Mouse (Mus musculus): ENCODE measurements around the gene Galnt3. TPM values are rescaled to one million over a fixed set of nuclear protein-coding genes. Genes with fewer than 3 reads are reported as not detected.
A peak's percentile ranks its signal among the peaks of the same experiment; 100 is the strongest.

Galnt3 gene
- polyA plus RNA-seq, 1 experiment from 2014 or later = 1.3 TPM

DNA sequence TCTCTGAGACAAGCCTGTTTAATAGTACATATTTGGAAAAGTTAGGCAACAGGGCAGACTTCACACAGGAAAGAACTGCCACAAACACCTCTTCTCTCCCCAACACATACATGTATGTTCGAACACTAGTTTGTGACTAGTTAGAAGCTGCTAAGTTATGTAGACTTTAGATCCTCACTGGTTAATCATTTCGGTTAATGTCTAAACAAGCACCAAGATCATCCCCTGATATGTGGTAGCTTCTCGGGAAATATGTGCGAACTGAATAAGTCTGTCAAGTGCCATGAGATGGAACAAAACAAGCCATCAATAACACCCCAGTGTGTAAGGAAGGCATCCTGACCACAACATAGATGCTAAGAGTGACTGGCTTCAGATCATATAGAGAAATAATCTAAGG lies 2.1 kb upstream of the Galnt3 start:
- no peaks in the 10 kb centered on the region for H3K9me3 ChIP-seq (ENCODE audit: control insufficient read depth, low read length)
- 92% methylated on average over 4 of the region's 4 CpGs for WGBS
- H3K27me3 ChIP-seq (ENCODE audit: control insufficient read depth, insufficient read depth, low read length) = peaks cover 12% of the 10 kb centered on the region
- 0 out of 2 replicates have a peak, but pooled peaks cover 8% of the 10 kb centered on the region for H3K4me1 ChIP-seq (ENCODE audit: control insufficient read depth, insufficient read depth, low read length)
- no peak overlapping the region for H3K4me2 ChIP-seq (ENCODE audit: low read depth, low read length)
- H3K36me3 ChIP-seq (ENCODE audit: control insufficient read depth, insufficient read depth, low read length) = no peaks in the 10 kb centered on the region
- no peak for ATAC-seq (ENCODE audit: low read depth)
- H3K9ac ChIP-seq (replicated peaks; ENCODE audit: low read depth, low read length) = no peak overlapping the region
- no peak overlapping the region for H3K4me3 ChIP-seq (ENCODE audit: low read depth, low read length)
- no peak overlapping the region for H3K27ac ChIP-seq (ENCODE audit: low read depth, low read length)

DNA sequence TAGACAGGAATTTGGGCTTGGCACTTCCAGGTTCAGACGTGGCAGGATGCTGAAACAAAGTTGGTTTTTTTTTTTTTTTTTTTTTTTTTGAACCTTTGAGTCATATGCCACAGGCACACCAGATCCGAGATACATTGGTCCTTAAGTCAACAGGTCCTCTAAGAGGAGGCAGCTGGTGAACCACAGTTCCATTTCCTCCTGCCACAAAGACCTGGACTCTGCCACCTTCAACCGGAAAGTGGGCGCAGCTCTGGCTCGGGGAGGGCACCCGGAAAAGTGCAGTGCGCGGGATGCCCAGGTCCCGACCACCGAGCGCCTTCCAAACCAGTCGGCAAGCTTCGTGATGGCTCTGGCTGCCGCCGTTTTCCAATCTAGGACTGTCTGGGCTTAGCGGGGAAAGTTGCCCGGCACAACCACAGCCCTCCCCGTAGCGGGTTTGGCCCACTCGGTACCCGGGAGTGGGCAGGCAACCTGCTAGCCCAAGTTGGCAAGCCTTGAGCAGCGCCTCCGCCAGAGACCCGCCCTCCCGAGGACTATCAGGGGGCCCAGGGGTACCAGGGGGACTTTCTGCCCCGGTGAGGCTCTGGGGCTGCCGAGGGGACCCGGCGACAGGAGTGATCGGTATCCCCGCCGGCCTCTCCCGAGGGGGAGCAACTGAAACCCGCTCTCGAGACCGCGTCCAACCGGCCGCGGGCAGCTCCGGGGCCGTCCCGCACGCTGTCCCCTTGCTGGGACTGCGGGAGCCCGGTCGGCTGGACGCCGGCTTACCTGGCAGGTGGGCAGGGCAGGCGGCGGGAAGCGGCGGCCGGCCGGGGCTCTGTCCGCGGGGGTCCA lies 821 bp downstream of the Galnt3 start:
- Histone ChIP-seq H3K36me3 (ENCODE audit: control insufficient read depth, insufficient read depth, low read length) (no peaks in the 10 kb centered on the region), H3K9ac (replicated peaks; ENCODE audit: low read depth, low read length) (peak overlapping the region; percentile 59), H3K4me2 (ENCODE audit: low read depth, low read length) (peak overlapping the region; percentile 100), H3K27me3 (ENCODE audit: control insufficient read depth, insufficient read depth, low read length) (peaks cover 12% of the 10 kb centered on the region), H3K9me3 (ENCODE audit: control insufficient read depth, low read length) (no peaks in the 10 kb centered on the region), H3K4me1 (ENCODE audit: control insufficient read depth, insufficient read depth, low read length) (0 out of 2 replicates have a peak, but pooled peaks cover 8% of the 10 kb centered on the region), H3K4me3 (ENCODE audit: low read depth, low read length) (peak overlapping the region; percentile 67), H3K27ac (ENCODE audit: low read depth, low read length) (no peak overlapping the region)
- peak; percentile 73 for ATAC-seq (ENCODE audit: low read depth)
- WGBS = under 1% methylated on average over 56 of the region's 57 CpGs

DNA sequence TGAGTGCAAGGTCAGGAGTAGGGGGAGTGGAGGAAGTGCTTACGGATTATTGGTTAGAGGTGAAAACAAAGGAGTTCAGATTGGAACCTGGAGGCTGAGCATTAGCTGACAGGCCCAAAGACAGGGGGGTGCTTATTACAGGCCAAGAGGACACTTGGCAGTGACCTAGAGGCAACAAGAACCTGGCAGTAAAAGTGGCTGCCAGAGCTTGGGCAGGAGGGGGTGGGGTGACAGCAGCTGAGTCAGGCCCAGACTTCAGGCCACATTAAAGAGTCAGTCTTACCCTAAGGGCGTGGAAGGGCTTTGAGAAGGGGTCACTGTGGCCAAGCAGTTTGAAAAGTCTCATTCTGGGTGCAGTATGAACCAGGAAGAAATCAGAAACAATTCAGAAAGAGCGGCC lies 7.1 kb downstream of the Galnt3 start:
- 78% methylated on average over 3 of the region's 3 CpGs for WGBS

DNA sequence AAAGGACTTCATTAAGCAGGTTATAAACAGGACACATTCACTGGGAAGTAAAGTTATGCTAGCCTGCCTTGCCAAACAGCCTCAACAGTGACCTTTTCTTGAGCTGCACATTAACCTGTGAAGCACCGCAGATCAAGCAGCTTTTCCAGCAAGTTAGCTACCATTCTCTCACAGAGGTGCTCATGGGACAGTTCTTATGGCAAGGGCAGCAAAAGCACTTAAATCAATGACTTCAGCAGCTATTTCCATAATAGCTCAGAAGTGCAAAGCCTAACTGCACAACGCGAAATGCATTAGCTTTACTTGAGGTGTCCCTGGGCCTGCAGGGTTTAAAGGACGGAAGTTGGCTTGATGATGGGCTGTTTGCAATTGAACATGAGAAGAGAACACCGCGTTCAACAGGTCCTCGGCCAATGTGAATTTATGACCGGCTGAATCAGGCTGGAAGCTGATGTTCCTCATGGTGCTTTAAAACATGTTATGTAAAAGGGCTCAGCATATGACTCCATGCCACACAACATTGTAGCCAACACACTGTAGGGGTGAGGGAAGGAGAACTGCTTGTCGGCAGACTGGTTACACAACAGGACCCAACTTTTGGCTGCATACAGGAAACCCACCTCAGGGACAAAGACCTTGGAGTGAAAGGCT lies 16.8 kb downstream of the Galnt3 start:
- H3K4me1 ChIP-seq (ENCODE audit: control insufficient read depth, insufficient read depth, low read length) = no peaks in the 10 kb centered on the region

More for the DNA sequence above, 7.1 kb downstream of the Galnt3 start:
- no peak overlapping the region for H3K27ac ChIP-seq (ENCODE audit: low read depth, low read length)
- H3K9ac ChIP-seq (replicated peaks; ENCODE audit: low read depth, low read length) = no peak overlapping the region
- no peaks in the 10 kb centered on the region for H3K9me3 ChIP-seq (ENCODE audit: control insufficient read depth, low read length)
- no peaks in the 10 kb centered on the region for H3K36me3 ChIP-seq (ENCODE audit: control insufficient read depth, insufficient read depth, low read length)
- no peaks in the 10 kb centered on the region for H3K4me1 ChIP-seq (ENCODE audit: control insufficient read depth, insufficient read depth, low read length)
- no peak for ATAC-seq (ENCODE audit: low read depth)
- H3K4me3 ChIP-seq (ENCODE audit: low read depth, low read length) = no peak overlapping the region
- 0 out of 2 replicates have a peak, but pooled peaks cover 2% of the 10 kb centered on the region for H3K27me3 ChIP-seq (ENCODE audit: control insufficient read depth, insufficient read depth, low read length)
- H3K4me2 ChIP-seq (ENCODE audit: low read depth, low read length) = no peak overlapping the region

DNA sequence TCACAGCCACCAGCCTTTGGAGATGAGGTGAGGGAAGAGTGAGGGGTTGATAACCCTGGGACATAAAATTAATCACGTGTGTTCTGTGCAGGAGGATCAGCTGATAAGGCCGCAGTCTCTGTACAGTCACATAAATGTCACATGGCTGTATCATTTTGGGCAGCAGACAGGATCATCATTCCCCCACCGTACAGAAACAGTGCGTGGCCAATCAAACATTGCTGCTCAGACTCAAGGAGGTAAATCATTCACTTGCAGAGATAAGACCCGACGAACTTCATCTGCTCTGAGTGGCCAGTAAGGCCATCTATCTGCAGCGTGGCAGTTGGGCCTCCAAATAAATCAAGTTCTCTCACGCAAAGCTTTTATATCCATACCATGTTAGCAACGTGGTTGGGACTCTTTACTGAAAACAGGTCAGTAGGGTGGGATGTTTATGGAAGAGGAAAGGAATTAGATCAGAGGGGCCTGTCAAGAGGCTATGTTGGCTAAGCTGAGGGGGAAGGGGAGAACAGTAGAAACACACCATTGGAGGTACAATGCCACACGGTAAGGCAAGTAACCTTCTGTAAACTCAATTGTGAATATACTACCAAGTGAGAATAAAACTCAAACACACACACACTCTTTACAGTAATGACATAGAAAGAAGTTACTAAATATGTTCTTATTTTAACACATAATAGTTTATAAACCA lies 20.9 kb downstream of the Galnt3 start:
- WGBS = 63% methylated on average over 10 of the region's 10 CpGs
- no peak overlapping the region for H3K9ac ChIP-seq (replicated peaks; ENCODE audit: low read depth, low read length)
- H3K36me3 ChIP-seq (ENCODE audit: control insufficient read depth, insufficient read depth, low read length) = no peaks in the 10 kb centered on the region
- H3K4me1 ChIP-seq (ENCODE audit: control insufficient read depth, insufficient read depth, low read length) = no peaks in the 10 kb centered on the region
- no peaks in the 10 kb centered on the region for H3K27me3 ChIP-seq (ENCODE audit: control insufficient read depth, insufficient read depth, low read length)
- no peaks in the 10 kb centered on the region for H3K9me3 ChIP-seq (ENCODE audit: control insufficient read depth, low read length)
- H3K27ac ChIP-seq (ENCODE audit: low read depth, low read length) = no peak overlapping the region
- no peak overlapping the region for H3K4me2 ChIP-seq (ENCODE audit: low read depth, low read length)
- H3K4me3 ChIP-seq (ENCODE audit: low read depth, low read length) = no peak overlapping the region
- peak; percentile 44; the same call in 1 of the 2 replicates for ATAC-seq (ENCODE audit: low read depth)

More for the DNA sequence above, 16.8 kb downstream of the Galnt3 start:
- ATAC-seq (ENCODE audit: low read depth) = no peak
- no peaks in the 10 kb centered on the region for H3K9me3 ChIP-seq (ENCODE audit: control insufficient read depth, low read length)
- H3K9ac ChIP-seq (replicated peaks; ENCODE audit: low read depth, low read length) = no peak overlapping the region
- no peak overlapping the region for H3K4me3 ChIP-seq (ENCODE audit: low read depth, low read length)
- H3K4me2 ChIP-seq (ENCODE audit: low read depth, low read length) = no peak overlapping the region
- no peak overlapping the region for H3K27ac ChIP-seq (ENCODE audit: low read depth, low read length)
- no peaks in the 10 kb centered on the region for H3K36me3 ChIP-seq (ENCODE audit: control insufficient read depth, insufficient read depth, low read length)
- no peaks in the 10 kb centered on the region for H3K27me3 ChIP-seq (ENCODE audit: control insufficient read depth, insufficient read depth, low read length)
- 89% methylated on average over 9 of the region's 9 CpGs for WGBS

DNA sequence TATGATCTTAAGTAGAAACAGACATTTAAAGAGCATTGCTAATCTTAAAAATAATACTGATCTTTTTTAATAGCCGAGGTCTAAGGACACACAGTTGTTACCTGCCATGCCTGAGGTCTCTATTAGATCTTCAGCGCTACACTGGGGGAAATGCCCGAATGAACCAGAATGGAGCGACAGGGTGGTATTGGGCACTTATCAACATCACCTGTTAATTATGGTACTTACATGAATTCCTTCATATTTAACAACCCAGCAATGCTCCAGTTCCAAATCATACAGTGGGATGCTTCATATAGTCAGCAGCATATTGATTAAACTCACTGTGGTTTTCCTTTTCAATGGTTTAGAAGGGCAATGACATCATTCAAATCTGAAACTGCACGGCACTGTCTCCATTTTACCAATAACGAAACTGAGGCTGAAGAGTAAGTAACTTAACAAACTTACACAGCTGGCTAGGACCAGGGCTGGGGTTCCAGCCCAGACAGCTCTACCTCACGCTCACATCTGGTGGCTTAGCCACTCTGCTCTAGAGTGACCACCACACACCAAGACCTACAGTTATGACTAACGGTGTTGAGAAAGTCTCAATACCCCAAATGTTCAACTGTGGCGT lies 23.0 kb downstream of the Galnt3 start:
- Histone ChIP-seq H3K4me1 (ENCODE audit: control insufficient read depth, insufficient read depth, low read length) (no peaks in the 10 kb centered on the region), H3K4me2 (ENCODE audit: low read depth, low read length) (no peak overlapping the region), H3K27me3 (ENCODE audit: control insufficient read depth, insufficient read depth, low read length) (no peaks in the 10 kb centered on the region), H3K36me3 (ENCODE audit: control insufficient read depth, insufficient read depth, low read length) (no peaks in the 10 kb centered on the region), H3K27ac (ENCODE audit: low read depth, low read length) (no peak overlapping the region), H3K9me3 (ENCODE audit: control insufficient read depth, low read length) (no peaks in the 10 kb centered on the region), H3K9ac (replicated peaks; ENCODE audit: low read depth, low read length) (no peak overlapping the region), H3K4me3 (ENCODE audit: low read depth, low read length) (no peak overlapping the region)
- 96% methylated on average over 9 of the region's 9 CpGs for WGBS
- no peak for ATAC-seq (ENCODE audit: low read depth)

DNA sequence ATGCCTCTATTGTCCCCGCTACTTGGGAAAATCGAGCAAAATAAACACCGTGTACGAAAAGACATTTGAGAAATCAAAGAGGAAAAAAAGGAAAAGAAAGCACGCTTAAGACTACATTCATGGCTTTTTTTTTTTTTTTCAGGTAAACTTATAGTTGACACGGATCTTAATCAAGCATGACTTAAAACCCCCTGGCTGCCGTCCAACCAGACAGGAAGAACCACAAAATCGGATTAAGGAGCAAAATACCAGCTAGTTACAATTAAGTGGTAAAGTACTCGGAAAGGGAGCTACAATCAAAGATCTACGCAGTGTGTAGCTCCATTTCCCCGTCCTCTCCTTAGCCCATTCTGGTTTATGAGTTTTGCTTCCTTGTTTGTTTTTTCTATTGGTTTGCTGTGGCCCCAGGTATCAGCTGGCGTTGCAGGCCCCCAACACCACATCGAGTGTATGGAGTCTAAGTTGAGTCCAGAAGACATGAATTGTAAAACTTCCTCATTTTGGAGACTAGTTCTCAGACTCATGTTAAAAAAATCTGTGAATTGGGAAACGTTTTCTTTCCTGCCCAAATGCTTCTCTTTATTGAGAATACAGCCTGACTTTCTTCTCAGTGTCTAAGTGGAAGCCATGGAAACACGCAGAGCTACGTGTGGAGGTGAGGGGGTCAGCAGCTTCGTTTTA lies 24.0 kb downstream of the Galnt3 start:
- Histone ChIP-seq H3K9ac (replicated peaks; ENCODE audit: low read depth, low read length) (no peak overlapping the region), H3K27ac (ENCODE audit: low read depth, low read length) (no peak overlapping the region), H3K27me3 (ENCODE audit: control insufficient read depth, insufficient read depth, low read length) (no peaks in the 10 kb centered on the region), H3K36me3 (ENCODE audit: control insufficient read depth, insufficient read depth, low read length) (no peaks in the 10 kb centered on the region), H3K4me3 (ENCODE audit: low read depth, low read length) (no peak overlapping the region), H3K9me3 (ENCODE audit: control insufficient read depth, low read length) (no peaks in the 10 kb centered on the region), H3K4me1 (ENCODE audit: control insufficient read depth, insufficient read depth, low read length) (no peaks in the 10 kb centered on the region), H3K4me2 (ENCODE audit: low read depth, low read length) (no peak overlapping the region)
- no peak for ATAC-seq (ENCODE audit: low read depth)
- WGBS = 38% methylated on average over 17 of the region's 17 CpGs

DNA sequence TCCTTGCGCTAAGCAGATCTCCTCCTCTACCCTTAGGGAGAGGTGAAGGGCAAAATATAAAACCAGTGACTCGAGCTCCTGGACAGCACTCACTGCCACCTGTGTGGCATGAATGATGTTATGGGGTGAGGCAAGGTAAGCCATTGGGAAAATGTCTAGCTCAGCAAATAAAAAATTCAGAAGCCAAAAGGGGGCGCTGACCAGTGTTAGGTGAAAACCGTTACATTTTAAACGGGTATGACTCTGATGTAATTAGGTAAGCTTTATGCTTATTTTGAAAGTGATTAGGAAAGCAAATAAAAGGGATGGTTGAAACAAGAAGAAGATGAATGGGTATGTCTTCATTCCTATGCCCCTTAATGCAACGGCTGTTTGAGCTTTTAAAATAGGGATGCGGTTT lies 24.6 kb downstream of the Galnt3 start:
- Histone ChIP-seq H3K27ac (ENCODE audit: low read depth, low read length) (no peak overlapping the region), H3K9me3 (ENCODE audit: control insufficient read depth, low read length) (no peaks in the 10 kb centered on the region), H3K4me2 (ENCODE audit: low read depth, low read length) (no peak overlapping the region), H3K4me3 (ENCODE audit: low read depth, low read length) (no peak overlapping the region), H3K36me3 (ENCODE audit: control insufficient read depth, insufficient read depth, low read length) (no peaks in the 10 kb centered on the region), H3K4me1 (ENCODE audit: control insufficient read depth, insufficient read depth, low read length) (no peaks in the 10 kb centered on the region), H3K27me3 (ENCODE audit: control insufficient read depth, insufficient read depth, low read length) (no peaks in the 10 kb centered on the region), H3K9ac (replicated peaks; ENCODE audit: low read depth, low read length) (no peak overlapping the region)
- no peak for ATAC-seq (ENCODE audit: low read depth)
- WGBS = 39% methylated on average over 7 of the region's 7 CpGs
